Mouse (Mus musculus) cortical plate, adult 2 months (tissue): ENCODE results near the gene Col5a1.

Experiments used
- CTCF ChIP-seq: fragments of 200-500 bp; IDR thresholded peaks from 2 replicates; pipeline ENCODE4 v1.5.1; 2011; ENCODE audit warnings: mild to moderate bottlenecking, control low read depth, low read length; ENCODE audit not compliant: insufficient read depth; ENCODE audit errors: extremely low read depth
- POLR2A ChIP-seq: fragments of 200-500 bp; IDR thresholded peaks from 2 replicates; pipeline ENCODE4 v1.6.1; 2011; ENCODE audit warnings: mild to moderate bottlenecking, low read length, control low read depth; ENCODE audit not compliant: insufficient read depth; ENCODE audit errors: extremely low read depth

GRCm38 (mm10) chr2:28025776-28026175, 139.6 kb downstream of the Col5a1 start:
- no peak for TF ChIP-seq POLR2A
- no peak for TF ChIP-seq CTCF
